Mouse (Mus musculus) forebrain, embryonic 15.5 days (tissue): ENCODE data around the gene Tns1. TPM values are rescaled to one million over a fixed set of nuclear protein-coding genes. Genes with fewer than 3 reads are reported as not detected.

ENCODE experiments used
- ATAC-seq: fragments of 200-750 bp; cut with Nextera tagmentation; replicated peaks from 2 replicates; pipeline ENCODE4 v1.8.0; 2017; ENCODE audit warnings: mild to moderate bottlenecking, moderate TSS enrichment, moderate library complexity
- H3K27ac ChIP-seq: fragments of 300-500 bp; sonication (generic); replicated peaks from 2 replicates; pipeline ENCODE4 v1.5.1; 2015; ENCODE audit warnings: mild to moderate bottlenecking, inconsistent platforms
- H3K27me3 ChIP-seq: fragments of 300-500 bp; sonication (generic); 2 replicates; pipeline ENCODE4 v1.6.1; 2015; ENCODE audit warnings: inconsistent platforms
- H3K36me3 ChIP-seq: fragments of 300-500 bp; sonication (generic); 2 replicates; pipeline ENCODE4 v1.6.1; 2015; ENCODE audit warnings: mild to moderate bottlenecking, inconsistent platforms
- H3K4me1 ChIP-seq: fragments of 300-500 bp; sonication (generic); 2 replicates; pipeline ENCODE4 v1.6.1; 2015; ENCODE audit warnings: inconsistent platforms
- H3K4me2 ChIP-seq: fragments of 300-500 bp; sonication (generic); replicated peaks from 2 replicates; pipeline ENCODE4 v1.6.1; 2015; ENCODE audit warnings: mild to moderate bottlenecking, inconsistent platforms
- H3K4me3 ChIP-seq: fragments of 300-500 bp; sonication (generic); 2 replicates; pipeline ENCODE4 v1.5.1; 2015; ENCODE audit warnings: mild to moderate bottlenecking, inconsistent platforms
- H3K9ac ChIP-seq: fragments of 300-500 bp; sonication (generic); replicated peaks from 2 replicates; pipeline ENCODE4 v1.6.1; 2015; ENCODE audit warnings: mild to moderate bottlenecking, inconsistent platforms
- H3K9me3 ChIP-seq: fragments of 300-500 bp; sonication (generic); 2 replicates; pipeline ENCODE4 v1.6.1; 2016; ENCODE audit warnings: inconsistent platforms
- WGBS: fragments of 180-500 bp; shearing (Covaris S2); methylation state at CpG from one replicate; pipeline ENCODE4 v1.1.7; 2015; ENCODE audit warnings: mixed read lengths; 5-methylcytosine and 5-hydroxymethylcytosine counted together
- polyA plus RNA-seq: library from polyadenylated mRNA; unstranded; fragments of >200 nt; fragmentation: Nextera tagmentation; extraction: Ambion mirVana; gene quantifications from 2 replicates; pipeline ENCODE4 v1.2.1, GENCODE M21; 2015

The Tns1 gene
- polyA plus RNA-seq, 1 experiment from 2014 or later, result 6.0 TPM

DNA sequence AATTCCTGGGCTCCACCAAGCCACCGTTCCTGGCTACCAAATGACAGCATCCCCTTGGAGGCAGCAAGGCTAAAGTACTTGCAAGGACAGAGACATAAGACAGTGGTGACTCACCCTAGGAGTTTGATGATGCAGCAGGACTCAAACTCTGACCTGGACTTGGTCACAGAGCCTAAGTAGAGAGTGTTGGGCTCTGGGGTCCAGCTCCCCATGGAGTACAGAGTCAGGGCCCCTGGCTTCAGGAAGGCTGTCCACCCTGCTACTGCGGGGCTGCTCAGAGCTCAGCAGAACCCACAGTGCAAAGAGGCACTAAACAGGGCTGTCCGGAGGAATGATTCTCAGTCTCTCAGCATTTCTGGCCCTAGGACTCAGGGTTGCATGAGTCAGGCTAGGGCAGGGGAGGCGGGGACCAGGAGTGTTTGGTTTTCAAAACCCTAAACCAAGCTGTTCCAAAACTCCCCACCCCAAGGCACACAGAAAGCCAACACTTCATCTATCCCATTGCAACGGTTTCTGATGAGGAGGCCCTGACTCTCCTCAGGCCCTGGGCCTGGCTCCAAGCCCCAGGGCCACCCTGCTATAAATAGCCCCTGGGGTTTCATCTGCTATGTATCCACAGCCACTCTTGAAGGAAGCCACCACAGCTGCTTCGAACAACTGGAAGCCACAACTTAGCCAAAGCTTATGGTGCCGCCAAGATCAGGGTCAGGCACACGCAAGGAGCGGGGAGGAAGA lies 126.0 kb downstream of the Tns1 start:
- H3K4me2 ChIP-seq, result no peak overlapping the region
- no peak overlapping the region for H3K9ac ChIP-seq
- no peaks in the 10 kb centered on the region for H3K36me3 ChIP-seq
- WGBS, result 72% methylated on average over 9 of the region's 9 CpGs
- no peak overlapping the region for H3K27ac ChIP-seq
- H3K9me3 ChIP-seq, result no peaks in the 10 kb centered on the region
- no peak for ATAC-seq
- H3K4me3 ChIP-seq, result no peak overlapping the region
- no peaks in the 10 kb centered on the region for H3K4me1 ChIP-seq
- H3K27me3 ChIP-seq, result no peaks in the 10 kb centered on the region

DNA sequence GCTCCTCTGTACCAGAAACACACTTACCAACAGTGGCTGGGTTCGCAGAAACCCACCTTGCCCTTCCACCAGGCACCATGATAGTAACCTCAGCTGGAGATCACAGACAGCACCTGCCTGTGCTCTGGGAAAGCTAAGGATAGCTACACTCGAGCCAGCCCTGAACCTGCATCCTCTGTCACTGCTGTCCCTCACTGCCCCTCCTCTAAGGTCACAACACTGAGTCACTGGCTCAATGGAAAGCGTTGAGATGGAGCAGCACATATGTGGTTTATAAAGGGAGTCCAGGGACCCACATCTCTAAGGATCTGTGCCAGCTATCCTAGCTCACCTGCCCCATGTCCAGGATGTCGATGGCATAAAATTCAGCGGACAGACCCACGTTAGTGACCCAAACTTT lies 126.9 kb downstream of the Tns1 start:
- H3K9ac ChIP-seq, result no peak overlapping the region
- H3K4me1 ChIP-seq, result no peaks in the 10 kb centered on the region
- no peak for ATAC-seq
- H3K4me2 ChIP-seq, result no peak overlapping the region
- H3K27ac ChIP-seq, result no peak overlapping the region
- H3K27me3 ChIP-seq, result no peaks in the 10 kb centered on the region
- no peaks in the 10 kb centered on the region for H3K9me3 ChIP-seq
- 82% methylated on average over 6 of the region's 6 CpGs for WGBS
- H3K4me3 ChIP-seq, result no peak overlapping the region
- no peaks in the 10 kb centered on the region for H3K36me3 ChIP-seq

DNA sequence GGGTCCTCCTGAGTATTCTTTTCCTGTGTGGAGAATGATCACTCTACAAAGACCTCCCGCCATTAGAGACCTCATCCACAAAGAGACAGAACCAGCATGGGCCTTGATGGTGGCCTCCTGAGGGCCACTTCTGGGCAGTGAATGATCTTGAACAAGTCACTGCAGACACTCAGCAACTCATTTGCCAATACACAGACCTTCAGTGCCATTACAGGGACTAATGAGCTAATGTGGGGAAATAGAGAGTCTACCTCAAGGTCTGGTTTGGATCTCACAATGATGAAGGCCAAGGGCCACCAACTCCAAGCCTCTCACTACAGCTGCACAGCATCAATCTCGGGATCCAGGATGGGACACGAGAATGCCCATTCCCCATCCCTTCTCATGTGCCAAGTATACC lies 127.6 kb downstream of the Tns1 start:
- no peaks in the 10 kb centered on the region for H3K4me1 ChIP-seq
- no peak overlapping the region for H3K4me3 ChIP-seq
- WGBS, result 95% methylated on average over 3 of the region's 3 CpGs
- no peak for ATAC-seq
- H3K9ac ChIP-seq, result no peak overlapping the region
- no peaks in the 10 kb centered on the region for H3K9me3 ChIP-seq
- no peaks in the 10 kb centered on the region for H3K27me3 ChIP-seq
- H3K4me2 ChIP-seq, result no peak overlapping the region
- H3K36me3 ChIP-seq, result no peaks in the 10 kb centered on the region
- no peak overlapping the region for H3K27ac ChIP-seq

DNA sequence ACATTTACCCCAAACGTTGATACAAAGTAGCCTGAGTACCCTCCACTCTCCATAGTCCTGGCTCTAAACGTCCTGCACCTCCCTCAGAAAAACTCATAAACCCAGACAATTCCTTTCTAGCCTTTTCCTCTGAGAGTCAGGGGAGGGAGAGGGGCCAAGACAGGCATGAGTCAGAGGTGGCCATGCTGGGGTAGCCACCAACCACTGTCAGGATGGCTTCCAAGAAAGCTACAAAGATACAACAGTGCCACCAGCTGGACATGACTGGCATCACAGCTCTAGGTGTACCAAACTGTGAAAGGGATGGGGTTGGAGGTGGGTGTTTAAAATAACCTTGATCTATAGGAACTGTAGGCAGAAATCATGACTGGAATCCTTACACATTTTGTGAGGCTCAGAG lies 128.0 kb downstream of the Tns1 start:
- H3K9ac ChIP-seq, result no peak overlapping the region

DNA sequence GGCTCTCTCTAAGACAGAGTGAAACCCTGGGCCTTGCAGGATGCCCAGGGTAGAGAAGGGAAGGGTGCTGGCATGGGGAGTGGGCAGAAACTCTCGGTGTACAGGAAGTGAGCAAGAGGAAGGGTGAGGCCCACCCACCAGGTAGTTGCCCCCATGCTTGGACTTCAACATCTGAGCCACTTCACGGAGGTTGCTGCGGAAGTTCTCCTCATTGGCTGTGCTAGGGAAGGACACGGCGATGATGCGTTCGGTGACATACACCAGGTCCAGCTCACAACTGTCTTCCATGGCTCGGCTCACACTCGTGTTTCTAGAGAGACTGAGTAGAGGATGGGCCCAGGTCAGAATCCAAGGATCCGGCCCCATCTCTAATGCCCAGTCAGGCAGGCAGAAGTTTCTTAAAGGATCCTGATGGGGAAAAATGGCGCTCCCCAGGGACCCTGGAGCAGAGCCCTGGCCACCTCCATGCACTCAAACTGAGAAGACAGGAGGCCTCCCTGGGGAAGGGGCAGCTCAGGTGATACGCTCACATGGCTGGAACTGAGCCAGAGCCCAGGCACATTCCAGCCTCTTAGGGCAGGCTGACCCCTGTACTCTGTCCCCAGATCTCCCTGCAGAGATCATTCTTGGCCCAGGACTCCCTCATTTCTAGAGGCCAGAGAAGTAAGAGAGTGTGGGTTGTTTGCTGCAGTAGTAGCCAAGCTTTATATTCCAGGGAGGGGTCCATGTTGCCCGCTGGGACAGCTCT lies 129.0 kb downstream of the Tns1 start:
- WGBS, result 90% methylated on average over 13 of the region's 13 CpGs
- Histone ChIP-seq H3K27ac (no peak overlapping the region), H3K9ac (no peak overlapping the region), H3K4me1 (no peaks in the 10 kb centered on the region), H3K36me3 (no peaks in the 10 kb centered on the region), H3K27me3 (no peaks in the 10 kb centered on the region), H3K4me2 (no peak overlapping the region), H3K4me3 (no peak overlapping the region), H3K9me3 (no peaks in the 10 kb centered on the region)
- no peak for ATAC-seq

More for the DNA sequence above, 128.0 kb downstream of the Tns1 start:
- Histone ChIP-seq H3K36me3 (no peaks in the 10 kb centered on the region), H3K4me1 (no peaks in the 10 kb centered on the region), H3K9me3 (no peaks in the 10 kb centered on the region), H3K4me2 (no peak overlapping the region), H3K27ac (no peak overlapping the region), H3K27me3 (no peaks in the 10 kb centered on the region), H3K4me3 (no peak overlapping the region)
- ATAC-seq, result no peak
- 51% methylated on average over 2 of the region's 2 CpGs for WGBS

DNA sequence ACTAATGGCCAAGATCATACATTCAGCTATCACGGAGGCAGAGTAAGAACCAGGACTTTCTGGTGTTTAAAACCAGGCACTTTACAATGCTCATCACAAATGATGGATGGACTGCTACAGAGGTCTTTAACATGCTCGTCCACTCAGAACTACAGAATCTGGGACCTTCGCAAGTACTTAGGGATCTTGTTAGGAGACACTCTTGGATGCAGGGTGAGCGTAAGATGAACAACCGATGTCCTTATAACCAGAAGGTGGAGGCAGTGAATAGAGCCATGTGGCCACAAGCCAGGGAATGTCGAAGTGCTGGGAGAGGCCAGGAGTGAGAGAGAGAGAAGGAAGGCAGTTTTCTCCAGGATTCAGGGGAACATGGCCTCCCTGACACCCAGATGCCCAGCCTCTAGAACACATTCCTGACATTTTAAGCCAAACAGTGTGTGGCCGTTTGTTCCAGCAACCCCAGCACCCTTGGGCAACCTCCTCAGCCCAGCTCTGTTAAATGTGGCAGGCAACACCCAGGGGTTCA lies 130.3 kb downstream of the Tns1 start:
- Histone ChIP-seq H3K4me3 (no peak overlapping the region), H3K9me3 (no peaks in the 10 kb centered on the region), H3K27me3 (no peaks in the 10 kb centered on the region), H3K36me3 (no peaks in the 10 kb centered on the region), H3K9ac (no peak overlapping the region), H3K4me2 (no peak overlapping the region), H3K4me1 (no peaks in the 10 kb centered on the region), H3K27ac (no peak overlapping the region)
- 80% methylated on average over 7 of the region's 7 CpGs for WGBS
- ATAC-seq, result no peak

DNA sequence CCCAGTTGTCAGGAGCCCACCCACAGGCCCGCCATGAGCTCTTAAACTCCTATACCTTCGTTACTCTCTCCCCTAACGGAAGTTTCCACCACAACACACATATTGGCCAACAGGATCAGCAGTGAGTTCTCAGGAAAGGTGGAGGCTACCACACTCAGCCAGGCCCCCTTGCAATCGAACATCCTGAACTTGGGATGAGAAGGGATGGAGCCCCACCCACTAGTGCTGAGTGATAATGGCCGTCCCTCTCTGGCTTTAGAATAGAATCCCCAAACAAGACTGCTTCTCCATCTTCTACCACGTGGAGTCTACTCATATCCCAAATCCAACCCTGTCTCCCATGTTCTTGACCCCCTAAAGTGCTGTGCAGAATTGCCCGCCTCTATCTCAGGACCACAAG lies 131.0 kb downstream of the Tns1 start:
- no peak overlapping the region for H3K4me2 ChIP-seq
- no peak overlapping the region for H3K9ac ChIP-seq
- H3K4me3 ChIP-seq, result no peak overlapping the region
- no peak overlapping the region for H3K27ac ChIP-seq
- no peaks in the 10 kb centered on the region for H3K27me3 ChIP-seq
- no peak for ATAC-seq
- H3K36me3 ChIP-seq, result no peaks in the 10 kb centered on the region
- H3K9me3 ChIP-seq, result no peaks in the 10 kb centered on the region
- 81% methylated on average over 7 of the region's 7 CpGs for WGBS
- no peaks in the 10 kb centered on the region for H3K4me1 ChIP-seq

DNA sequence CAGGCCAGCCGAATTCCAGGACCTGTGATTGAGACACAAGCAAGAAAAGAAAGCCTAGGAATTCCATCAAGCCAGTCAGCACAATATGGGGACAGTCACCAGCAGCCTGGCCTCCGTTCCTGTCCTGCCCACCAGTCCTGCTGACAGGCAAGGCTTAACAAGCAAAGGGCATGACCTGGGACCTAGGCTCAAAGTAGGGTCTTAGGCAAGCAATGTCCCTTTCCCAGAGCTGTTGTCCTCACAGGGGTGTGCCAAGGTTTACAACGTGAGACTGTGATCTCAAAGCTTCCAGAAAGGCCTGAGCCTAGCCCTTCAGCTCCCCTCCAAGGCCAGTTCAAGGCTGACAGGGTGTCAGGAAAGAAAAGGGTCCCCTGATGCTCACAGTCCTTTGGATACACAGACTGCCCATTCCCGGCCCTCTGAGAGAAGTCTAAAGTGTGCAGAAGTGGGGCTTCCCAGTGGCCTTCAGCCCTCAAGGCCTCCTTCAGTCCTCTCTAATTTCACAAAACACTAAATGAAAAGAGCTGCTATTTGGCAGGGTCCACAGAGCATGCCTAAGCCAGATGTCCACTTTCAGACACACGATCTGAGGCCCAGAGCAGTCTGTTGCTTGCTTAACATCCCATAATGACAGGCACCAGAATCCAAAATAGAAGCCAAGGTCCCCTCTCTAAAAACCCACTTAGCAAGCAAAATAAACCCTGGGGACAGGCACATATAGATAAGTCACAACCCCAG lies 131.9 kb downstream of the Tns1 start:
- Histone ChIP-seq H3K4me3 (no peak overlapping the region), H3K4me2 (no peak overlapping the region), H3K9me3 (no peaks in the 10 kb centered on the region), H3K9ac (no peak overlapping the region), H3K4me1 (no peaks in the 10 kb centered on the region), H3K36me3 (no peaks in the 10 kb centered on the region), H3K27me3 (no peaks in the 10 kb centered on the region), H3K27ac (no peak overlapping the region)
- 74% methylated on average over 5 of the region's 5 CpGs for WGBS
- ATAC-seq, result no peak

DNA sequence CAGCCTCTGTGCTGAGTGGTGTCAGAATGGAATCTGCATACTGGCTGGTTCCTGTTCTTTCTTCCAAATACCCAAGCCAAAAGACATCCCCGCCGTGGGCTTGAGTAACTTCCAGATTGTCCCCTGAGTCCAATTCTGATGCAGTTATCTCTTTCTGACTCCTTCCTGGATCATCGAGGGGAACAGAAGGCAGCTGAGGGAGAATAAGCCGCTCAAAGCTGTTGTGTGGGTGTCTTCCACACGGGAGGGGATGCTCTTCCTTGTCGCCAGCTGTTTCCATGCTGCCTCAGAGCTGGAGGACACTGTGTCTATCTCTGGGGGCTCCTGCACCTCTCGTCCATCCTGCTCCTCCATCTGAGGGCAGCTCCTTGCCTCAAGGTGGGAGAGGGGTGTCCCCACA lies 133.0 kb downstream of the Tns1 start:
- Histone ChIP-seq H3K36me3 (no peaks in the 10 kb centered on the region), H3K4me2 (no peak overlapping the region), H3K9ac (no peak overlapping the region), H3K4me3 (no peak overlapping the region), H3K27me3 (no peaks in the 10 kb centered on the region), H3K4me1 (no peaks in the 10 kb centered on the region), H3K9me3 (no peaks in the 10 kb centered on the region), H3K27ac (no peak overlapping the region)
- no peak for ATAC-seq
- WGBS, result 86% methylated on average over 7 of the region's 7 CpGs

DNA sequence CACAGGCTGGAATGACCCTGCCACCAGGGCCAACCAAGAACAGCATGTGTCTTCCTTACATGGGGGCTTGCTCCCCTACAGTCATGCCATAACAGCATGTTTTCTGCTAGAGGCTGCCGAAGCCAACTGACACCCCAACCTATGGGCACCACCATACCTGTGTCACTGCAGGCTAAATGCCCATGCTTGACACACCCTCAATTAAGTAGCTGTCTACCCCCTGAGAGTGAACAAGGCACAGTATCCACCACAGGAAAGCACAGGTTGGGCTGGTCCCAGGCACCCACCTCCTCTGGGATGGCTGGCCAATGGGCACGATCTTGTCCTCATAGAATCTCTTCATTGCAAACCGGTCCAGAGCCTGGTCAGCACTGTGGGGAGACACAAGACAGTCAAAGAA lies 134.2 kb downstream of the Tns1 start:
- no peaks in the 10 kb centered on the region for H3K4me1 ChIP-seq
- H3K9me3 ChIP-seq, result no peaks in the 10 kb centered on the region
- H3K9ac ChIP-seq, result no peak overlapping the region
- no peak overlapping the region for H3K4me2 ChIP-seq
- H3K27ac ChIP-seq, result no peak overlapping the region
- H3K4me3 ChIP-seq, result no peak overlapping the region
- no peaks in the 10 kb centered on the region for H3K27me3 ChIP-seq
- no peak for ATAC-seq
- 88% methylated on average over 3 of the region's 3 CpGs for WGBS
- no peaks in the 10 kb centered on the region for H3K36me3 ChIP-seq

DNA sequence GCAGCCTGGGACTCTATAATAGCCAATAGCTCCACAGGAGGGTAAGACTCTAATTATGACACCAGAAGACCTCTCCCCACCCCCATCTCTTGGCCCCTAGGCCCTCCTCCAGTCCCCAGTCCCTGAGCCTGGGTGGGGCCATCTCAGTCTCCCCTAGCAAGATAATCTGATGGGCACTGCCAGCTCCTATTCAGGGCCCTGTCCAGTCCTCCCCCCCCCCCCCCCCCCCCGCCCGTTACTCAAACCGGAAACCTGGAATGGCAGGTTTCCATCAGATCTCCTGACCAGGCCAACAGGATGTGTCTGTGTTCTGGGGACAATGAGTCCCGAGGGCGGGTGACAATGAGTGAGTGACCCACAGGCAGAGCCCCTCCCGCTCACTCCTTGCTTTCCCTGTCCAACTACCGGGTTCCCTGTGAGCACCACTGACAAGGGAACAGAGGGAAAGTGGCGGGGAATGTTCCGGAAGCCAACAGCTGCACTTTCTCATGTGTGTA lies 136.5 kb downstream of the Tns1 start:
- Histone ChIP-seq H3K27me3 (no peaks in the 10 kb centered on the region), H3K9me3 (no peaks in the 10 kb centered on the region), H3K36me3 (no peaks in the 10 kb centered on the region), H3K4me3 (no peak overlapping the region), H3K4me1 (no peaks in the 10 kb centered on the region), H3K4me2 (no peak overlapping the region), H3K27ac (no peak overlapping the region), H3K9ac (no peak overlapping the region)
- no peak for ATAC-seq
- WGBS, result 52% methylated on average over 8 of the region's 9 CpGs
